Mouse (Mus musculus): Measurements from ENCODE around the gene Gm38100.

Gm38100 gene

DNA sequence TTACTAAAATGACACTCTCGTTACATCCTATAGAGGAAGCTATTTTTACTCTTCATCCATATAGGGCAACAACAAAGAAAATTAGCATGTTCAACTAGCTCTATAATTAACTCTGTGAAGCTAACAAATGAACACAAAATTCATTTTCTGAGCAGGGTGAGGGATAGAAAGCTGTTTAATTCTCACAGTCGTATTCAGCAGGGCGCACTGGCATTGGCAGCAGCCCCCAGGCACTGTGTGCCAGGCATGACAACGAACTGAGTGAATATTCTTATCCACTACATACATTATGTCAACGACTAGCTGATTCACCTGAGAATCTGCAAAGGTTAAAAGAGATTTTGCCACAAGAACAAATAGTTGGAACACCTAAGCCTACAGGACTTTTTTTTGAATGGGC is 50.6 kb downstream of the Gm38100 start:
- no peak for DNase-seq (ENCODE audit: low spot score)
